Mouse (Mus musculus) MEL-GATA-1-ER (cell line): Measurements from ENCODE around the gene Snap47.

ENCODE experiments used
- DNase-seq: peaks from one replicate; pipeline ENCODE4 v3.0.0-alpha.2; 2012; ENCODE audit warnings: low read depth; ENCODE audit errors: extremely low read depth

Snap47 gene

DNA sequence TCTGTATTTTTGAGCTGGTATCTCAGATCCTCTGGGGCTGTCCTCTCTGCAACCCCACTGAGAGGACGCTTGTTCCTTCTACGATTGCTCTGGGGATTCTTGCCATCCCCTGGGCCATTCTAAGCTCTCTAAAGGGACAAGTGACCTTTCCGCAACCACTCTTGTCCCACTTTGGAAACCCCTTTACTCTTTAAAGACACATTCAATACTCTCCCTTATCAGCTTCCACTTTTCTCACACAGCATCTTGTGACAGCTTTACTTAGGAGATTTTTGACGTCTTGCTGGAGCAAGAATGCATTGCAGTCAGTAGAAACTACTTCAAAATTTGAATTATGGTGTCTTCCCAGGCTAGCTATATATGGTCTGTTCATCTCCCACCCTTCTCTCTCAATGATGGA is at the start of gene Snap47:
TSS of gene Snap47 (minus strand) at position 101 of the 400 bp plus-strand sequence.
- no peak for DNase-seq

DNA sequence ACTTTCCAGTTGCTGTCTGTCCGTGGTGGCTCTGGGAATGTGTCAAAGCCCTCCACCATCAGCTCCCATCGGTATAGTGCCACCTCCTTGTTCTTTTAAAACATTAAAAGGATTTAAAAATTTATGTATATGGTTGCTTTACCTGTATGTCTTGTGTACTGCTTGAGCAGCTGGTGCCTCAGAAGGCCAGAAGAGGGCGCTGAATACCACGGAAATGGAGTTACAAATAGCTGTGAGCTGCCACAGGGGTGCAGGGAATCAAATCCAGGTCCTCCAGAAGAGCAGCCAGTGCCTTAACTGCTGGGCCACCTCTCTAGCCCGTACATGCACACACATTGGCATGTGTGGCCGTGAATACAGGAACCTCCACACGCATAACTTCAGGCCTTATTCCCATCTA is 46.8 kb upstream of the Snap47 start:
- no peak for DNase-seq

DNA sequence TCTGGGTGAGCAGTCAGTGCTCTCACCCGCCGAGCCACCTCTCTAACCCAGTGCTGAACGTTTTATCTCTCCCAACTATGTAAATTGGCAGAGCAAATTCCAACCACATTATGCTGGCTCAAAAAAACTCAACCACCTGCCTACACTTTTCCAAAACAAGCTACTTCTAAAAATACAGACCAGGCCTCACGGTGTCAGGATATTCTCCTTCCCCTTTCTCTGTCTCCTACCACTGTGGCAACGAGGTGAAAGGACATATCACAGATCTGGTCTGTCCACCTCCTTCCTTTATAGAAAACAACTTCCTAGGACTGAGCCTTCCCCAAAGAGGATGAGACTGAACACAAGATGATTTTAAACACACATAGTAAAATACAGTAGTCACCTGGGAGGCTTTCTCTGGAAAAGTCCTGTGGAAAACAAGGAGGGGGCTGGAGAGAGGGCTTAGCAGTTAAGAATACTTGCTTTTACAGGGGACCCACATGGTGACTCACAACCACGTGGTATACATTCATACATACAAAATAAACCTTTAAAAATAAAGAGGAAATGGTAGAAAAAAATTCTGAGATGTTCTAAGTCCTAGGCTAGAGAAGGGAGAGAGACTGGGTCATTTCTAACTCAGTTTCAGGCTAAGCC is 45.8 kb upstream of the Snap47 start:
- no peak for DNase-seq

DNA sequence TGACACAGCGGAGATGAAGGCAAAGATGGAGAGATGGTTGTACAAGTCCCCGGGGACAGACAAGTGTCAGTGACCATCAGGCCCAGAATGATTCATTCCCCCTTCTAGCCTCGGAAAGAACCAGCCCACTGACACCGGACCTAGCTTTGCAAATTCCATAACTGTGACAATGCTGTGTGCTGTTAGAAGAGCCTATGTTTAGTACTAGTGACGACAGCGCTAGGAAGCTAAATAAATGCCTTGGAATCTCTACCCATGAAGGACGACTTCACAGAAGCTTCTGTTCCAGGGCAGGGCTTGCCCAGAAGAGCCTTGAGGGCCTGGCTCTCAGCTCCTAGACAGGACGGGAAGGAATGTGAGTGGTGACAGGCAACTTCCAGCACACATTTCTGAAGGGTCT is 35.2 kb upstream of the Snap47 start:
- DNase-seq: no peak

DNA sequence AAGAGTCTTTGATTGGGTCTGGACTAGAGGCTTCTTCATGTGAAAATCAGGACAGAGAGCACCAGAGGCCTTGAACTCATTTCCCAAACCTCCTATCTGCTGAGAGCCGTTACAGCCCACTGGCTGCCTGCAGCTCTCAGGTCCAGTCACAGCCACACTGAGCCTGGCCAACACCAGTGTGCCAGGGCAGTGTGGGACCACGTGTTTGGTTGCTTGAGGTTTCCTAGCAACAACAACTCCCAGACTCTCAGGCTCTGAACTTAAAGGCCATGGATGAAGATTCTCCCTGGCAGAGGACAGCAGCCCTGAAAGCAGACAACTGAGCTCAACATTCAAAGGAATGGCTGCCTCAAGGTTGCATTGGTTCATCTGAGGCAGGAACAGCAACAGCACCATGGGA is 34.7 kb upstream of the Snap47 start:
- no peak for DNase-seq

DNA sequence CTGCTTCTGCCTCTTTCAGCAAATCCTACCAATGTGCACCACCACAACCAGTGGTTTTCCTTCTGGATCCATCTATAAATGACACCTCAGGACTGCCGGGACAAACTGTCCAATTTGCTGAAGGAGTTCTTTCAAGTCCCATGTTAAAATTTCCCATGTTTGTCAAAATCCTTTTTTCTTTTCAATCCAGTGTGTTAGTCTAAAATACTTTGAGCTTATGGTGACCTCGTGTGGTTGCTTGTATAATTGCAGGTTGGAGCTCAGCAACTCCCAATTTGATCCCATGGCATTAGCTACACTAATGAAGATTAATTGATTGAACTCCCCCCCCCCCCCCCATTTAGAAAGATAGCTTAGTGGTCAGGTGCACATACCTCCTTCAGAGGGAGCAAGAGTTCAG is 32.2 kb upstream of the Snap47 start:
- DNase-seq: peak; percentile 19

DNA sequence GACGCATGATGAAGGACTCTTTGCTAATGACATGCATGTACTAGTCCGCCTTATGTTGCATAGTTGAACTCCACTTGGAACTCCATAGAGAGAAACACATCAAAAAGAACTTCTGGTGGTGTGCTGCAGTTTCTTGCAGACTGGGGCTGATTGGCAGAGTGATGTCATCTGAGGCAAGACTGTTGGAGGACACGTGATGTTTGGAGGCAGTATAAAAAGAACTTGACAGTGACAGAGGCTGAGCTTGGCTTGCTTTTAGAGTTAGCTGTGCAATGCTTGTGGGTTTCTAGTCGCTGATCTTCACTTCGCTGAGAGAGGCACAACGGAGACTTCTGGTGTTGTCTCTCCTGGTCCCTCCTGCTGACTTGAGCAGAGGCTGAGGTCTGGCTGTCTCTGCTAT is 26.3 kb upstream of the Snap47 start:
- no peak for DNase-seq

DNA sequence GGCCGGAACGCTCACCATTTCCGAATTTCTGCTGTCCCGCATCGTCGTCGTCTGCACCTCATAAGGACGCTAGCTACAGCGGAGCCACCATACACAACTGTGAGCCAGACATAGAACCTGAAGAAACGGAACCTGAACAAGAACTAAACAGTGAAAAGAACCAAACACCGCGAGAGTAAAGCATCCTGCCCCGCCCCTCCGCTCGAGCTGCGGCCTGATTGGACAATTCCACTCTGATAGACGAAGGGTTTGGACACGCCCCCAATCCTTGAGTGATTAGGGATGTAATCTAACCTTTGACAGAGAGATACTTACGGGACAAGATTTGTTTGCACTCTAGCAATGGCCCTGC is 21.3 kb upstream of the Snap47 start, which contains the start of gene Zfp867:
TSS of gene Zfp867 (minus strand) at position 149 of the 352 bp plus-strand sequence.
- no peak for DNase-seq

DNA sequence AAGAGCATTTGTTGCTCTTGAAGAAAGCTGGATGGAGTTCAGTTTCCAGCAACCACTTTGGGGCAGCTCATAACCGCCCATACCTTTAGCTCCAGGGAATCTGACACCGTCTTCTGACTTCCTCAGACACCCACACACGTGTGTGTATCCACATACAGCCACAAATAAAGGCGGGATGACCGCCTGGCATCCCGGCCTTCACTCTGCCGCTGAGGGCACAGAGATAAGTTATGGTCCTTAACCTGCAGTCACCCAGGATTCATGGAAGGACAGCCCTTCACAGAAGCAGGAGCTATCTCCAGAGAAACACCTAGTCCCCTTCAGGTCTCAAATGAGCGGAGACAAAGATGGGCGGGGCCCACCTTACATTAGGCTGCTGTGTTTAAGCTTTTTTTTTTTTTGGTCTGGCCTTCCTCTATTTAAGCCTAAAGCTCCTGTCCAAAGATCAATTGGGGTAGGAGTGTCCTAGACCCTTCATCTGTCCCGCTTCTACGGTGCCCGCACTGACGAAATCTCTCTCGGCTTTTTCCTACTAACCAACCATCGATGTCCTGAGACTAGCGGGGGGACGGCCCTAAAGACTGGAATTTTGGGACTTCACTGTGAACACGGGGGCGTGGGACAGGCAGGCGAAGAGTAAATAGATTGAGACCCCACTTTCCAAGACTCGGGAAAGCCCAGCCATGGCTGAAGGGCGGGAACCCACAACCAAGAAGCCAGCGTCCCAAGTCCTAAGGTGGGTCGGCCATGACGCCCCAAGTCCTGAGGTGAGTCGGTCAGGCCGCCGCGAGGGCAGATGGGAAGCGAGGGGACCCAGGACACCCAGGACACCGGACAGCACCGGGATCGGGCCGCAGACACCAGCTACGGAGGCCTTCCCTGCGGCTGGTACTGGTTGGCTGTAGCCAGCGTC is 20.7 kb upstream of the Snap47 start:
- no peak for DNase-seq

DNA sequence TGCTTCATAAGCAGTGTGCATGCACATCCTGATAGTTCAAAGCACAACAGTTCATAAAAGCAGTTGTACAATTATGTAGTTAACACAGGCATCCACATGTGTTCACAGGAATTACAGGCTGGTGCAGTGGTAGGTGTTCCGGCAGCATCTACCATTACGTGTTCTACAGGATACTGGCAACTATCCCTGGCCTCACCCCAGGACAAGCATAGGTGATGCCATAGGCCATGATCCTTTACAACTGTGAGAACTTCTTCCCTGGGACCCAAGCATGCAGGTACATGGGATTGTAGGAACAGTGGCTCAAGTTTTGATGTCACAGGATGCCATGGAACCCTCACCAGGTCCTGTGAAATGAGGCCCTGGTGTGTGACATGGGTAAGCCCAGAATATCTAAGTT is 9.5 kb upstream of the Snap47 start:
- DNase-seq: no peak

DNA sequence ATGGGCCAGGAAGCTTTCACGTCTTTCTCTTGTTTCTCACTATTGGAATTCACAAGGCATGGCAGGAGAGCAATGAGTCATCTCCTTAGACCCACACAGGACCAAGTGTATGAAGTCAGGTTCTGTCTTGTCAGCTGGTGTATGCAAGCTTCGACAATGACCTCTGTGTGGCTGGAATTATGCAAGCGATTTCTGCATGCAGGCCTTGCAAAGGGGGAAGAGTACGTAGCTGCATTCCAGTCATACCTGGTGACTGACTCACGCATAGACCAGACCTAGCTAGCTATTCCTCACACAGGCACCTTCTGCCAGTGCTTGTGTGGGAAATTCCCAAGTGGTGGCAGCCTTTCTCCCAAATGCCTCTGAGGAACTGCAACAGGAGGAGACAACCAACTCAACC is 8.0 kb upstream of the Snap47 start:
- DNase-seq: no peak

DNA sequence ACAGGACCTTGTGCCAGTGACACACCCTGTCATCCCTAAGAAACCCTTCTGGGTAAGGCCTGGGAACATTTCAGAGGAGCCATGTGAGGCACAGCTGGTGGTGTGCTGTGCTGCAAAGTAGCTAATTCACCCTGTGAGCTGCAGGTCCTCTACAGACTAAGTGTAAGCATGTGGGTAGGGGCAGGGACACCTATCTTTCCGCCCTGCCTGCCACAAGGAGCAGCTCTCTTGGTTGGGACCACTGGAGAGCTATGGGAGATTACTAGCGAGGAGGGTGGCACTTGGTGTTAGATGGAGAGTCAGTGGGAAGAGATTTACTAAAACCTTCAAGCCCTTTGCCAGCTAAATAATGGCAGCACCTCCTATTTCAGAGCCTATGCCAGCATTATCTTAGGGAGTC is 5.9 kb upstream of the Snap47 start:
- no peak for DNase-seq

DNA sequence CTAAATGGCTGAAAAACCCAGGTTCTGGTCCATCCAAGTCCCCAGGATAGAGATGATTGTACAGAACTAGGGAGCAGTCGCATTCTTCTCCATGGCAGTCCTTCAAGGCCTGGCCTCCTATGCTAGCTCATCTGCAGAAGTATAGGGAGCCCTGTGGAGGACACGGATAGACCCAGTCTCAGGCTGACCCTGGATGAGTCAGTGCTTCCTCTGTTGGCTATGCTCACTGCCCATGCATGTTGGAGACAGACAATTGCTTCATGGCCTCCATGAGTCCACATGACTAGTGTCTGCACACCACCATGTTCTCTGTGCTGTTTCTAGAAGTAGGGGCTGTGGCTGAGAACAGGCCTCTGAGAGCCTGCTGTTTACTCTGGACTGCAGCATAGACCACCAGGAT is 5.4 kb upstream of the Snap47 start:
- no peak for DNase-seq

DNA sequence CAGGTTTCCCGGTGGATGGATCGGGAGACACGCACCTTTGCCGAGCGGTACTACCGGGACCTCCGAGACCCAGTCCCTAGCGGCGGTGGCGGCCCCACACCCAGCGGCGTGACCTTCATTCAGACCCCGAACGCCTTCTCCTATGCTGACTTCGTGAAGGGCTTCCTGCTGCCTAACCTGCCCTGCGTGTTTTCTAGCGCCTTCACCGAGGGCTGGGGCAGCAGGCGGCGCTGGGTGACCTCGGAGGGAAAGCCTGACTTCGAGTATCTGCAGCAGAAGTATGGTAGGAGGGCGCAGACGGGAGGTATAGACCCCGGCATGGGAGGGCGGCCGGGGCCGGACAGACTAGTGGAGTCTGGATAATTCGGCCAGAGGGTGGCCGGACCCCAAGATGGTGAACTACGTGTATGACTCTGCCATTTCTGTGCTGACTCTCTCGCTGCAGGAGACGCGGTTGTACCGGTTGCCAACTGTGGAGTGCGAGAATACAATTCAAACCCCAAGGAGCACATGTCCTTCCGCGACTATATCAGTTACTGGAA is 685 bp downstream of the Snap47 start:
- DNase-seq: peak; percentile 17

DNA sequence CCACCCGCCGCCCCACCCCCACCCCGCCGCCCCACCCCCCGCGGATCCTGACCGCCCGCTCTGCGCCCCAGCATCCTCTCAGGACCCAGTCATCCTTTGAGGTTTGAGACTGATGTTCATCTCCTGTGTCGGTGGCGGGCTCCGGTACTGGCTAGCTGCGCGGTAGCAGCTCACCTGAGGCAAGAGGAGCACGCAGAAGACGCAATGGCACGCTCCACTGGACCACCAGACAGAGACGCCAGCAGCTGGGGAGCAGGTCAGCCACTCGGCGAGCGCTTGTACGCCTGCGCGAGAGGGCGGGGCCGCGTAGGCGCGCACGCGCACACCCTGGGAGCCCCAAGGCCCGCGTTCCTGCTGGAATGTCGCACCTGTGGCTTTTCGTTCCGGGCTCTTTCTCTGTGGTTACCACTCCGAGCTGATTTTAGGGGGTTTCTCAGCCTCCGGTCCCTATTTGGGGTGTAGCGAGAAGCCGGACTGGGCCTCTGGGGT is 1.2 kb downstream of the Snap47 start, which contains the start of gene Jmjd4:
TSS of gene Jmjd4 (plus strand) at position 305 of the 489 bp plus-strand sequence.
- DNase-seq: peak; percentile 65

DNA sequence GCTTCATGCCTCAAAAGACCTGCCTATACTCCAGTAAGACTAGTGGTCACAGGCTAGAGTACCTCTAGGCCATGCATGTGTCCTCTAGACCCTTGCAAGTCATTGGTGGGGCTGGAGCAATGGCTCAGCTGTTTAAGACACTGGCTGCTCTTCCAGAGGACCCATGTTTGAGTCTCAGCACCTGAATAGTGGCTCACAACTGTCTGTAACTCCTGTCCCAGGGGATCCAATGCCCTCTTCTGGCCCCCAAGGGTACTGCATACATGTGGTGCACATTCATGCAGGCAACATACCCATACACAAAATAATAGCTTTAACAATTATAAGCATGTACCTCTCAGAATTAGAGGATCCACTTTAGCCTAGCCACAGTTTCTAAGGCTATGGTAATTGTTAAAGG is 7.9 kb downstream of the Snap47 start:
- no peak for DNase-seq

DNA sequence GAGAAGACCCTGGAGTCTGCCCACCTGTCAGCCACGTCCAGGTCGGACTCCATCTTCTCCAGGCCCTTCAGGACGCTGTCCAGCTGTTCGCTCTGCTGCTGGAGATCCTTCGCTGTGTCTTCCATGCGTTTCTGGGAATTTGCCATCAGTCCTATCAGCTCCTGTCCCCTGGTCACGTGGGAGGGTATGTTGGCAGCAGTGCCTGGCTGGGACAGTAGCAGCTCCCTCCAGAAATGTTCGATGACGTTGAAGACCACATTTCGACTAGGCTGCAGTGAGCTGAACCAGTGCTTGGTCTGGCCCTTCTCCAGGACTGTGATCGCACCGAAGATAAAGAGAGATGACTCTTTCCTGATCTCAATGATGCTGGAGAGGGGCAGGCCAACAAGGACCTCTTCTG is 13.0 kb downstream of the Snap47 start:
- no peak for DNase-seq

DNA sequence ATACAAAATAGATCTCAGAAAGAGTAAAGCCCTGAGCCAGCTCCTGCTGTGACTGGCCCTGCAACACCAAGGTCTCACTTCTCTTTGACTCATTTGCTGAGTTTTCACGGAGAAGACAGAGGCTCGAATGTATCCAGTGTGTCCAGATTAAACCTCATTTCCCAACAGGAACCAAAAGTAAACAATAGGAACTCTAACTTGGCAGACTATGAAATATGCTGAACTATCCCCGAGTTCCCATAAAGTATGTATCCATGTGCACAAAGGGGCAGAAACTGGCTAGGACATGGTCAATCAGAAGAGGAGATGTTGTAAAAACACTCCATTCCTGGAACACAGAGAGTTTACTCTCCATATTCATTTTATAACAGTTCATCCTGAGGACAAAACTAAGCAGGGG is 18.7 kb downstream of the Snap47 start:
- no peak for DNase-seq

DNA sequence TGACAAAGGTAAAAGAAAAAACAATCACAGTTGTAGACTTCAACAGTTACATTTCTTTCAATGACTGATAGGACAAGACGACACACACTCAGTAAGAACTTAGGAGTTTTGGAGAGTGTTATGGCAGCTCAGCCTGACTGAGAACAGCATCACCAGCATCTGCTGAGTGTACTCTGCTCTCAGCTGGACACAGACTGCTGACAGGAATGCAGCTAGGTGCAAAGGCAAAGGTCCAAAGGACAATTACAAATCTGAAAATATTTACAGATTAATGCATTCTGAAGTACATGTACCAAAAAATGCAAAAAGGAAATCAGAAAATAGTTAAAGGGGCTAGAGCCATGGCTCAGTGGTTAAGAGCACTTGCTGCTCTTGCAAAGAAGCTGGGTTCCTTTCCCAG is 21.0 kb downstream of the Snap47 start:
- no peak for DNase-seq

DNA sequence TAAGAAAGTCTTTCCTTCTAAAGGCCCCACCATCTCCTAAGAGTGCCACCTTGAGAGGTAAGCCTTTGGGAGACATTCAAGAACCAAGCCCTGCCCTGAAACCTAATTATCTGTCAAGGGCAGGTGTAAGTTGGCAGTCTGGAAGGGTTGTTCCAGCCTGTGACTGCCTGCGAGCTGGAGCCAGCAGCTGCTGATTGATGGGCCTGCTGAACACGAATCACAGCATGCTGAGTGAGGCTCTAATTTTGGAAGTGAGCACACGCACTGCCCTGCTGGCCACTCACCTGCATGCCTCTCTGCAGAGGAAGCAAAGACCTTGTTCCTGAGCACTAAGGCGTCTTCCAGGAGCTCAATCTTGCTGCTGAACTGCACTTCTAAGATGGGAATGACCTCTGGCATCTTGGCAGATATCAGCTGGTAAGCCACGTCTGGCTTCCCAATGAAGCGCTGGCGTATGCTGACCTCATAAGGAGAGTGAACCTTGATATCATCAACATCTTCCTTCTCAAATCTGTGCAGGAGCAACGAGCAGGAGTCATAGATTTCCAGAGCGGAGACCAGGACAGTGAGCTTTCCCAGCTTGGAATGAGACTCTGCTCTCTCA is 22.8 kb downstream of the Snap47 start:
- DNase-seq: no peak

DNA sequence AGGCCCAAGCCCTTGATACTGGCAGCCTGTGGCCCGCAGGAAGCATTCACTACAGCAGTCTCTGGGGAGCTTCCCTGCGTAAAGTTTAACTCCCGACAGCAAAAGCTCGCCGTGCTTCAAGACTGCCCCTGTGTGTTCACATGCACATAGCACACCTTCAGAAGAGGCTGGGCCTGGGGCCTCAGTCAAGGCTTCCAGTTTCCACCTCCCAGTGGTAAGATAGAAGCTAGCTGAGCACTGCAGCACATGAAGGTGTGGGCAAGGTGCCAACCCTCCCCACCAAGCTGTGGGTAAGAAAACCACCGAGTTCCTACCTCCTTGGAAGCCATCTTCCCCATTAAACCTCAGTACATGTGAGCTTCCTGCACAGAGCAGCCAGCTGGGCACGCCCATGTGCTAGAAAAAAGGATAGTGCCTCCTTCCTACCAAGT is 25.3 kb downstream of the Snap47 start:
- DNase-seq: peak; percentile 28

DNA sequence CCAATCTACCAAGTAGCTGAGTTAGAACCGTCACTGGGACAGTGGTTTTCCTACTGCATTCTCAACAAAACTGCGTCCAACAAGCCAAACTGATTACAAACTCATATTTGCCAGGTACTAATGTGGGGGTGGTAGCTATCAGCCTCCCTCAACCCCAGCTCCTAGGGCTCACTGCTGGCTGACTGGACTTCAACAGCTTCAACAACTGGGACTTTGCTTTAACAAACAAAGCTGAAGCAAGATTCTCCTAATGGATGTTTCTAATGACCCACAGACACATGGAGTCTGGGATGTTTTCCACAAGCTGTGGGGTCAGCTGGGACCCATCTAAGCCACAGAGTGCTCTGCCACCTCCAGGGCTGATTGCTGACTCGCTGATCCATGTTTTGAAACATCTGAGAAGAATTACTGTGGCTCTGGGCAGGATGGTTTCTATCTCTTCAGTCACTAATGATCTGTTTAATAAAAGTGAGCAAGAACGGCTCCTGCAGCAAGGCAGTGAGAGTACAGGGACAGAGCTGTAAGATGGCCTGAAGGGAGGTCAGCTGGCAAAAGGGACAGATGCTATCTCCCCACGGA is 27.9 kb downstream of the Snap47 start:
- DNase-seq: no peak
